Mouse (Mus musculus) thymus, adult 2 months (tissue): Measurements from ENCODE around the gene Acly.

Experiments
- CTCF ChIP-seq: fragments of 200-500 bp; IDR thresholded peaks from 2 replicates; pipeline ENCODE4 v1.5.1; 2012; ENCODE audit warnings: mild to moderate bottlenecking, control low read depth, low read length, moderate library complexity, borderline replicate concordance; ENCODE audit not compliant: control insufficient read depth, poor library complexity, insufficient read depth; ENCODE audit errors: extremely low read depth
- POLR2A ChIP-seq: fragments of 200-500 bp; IDR thresholded peaks from 2 replicates; pipeline ENCODE4 v1.6.1; 2012; ENCODE audit warnings: mild to moderate bottlenecking, low read length, control low read depth, moderate library complexity; ENCODE audit not compliant: control insufficient read depth, poor library complexity, insufficient read depth; ENCODE audit errors: extremely low read depth

DNA sequence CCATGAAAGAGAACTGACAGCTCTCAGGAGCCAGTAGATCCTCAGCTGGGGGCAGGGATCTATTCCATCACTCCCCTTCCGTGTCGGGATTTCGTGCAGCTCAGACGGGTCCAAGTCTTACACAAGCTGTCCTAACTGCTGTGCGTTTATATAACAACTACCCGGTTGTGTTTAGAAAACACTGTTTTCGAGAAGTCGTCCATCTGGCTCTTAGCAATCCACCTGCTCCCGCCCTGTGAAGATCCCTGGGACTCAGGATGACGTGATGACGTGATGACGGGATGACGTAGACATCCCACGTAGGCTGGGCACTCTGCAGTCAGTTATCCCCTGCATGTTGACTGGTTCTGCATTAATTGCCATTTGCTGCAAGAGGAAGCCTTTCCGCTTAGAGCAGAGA is 36.5 kb upstream of the Acly start:
- TF ChIP-seq CTCF (no peak), POLR2A (no peak)
